Mouse (Mus musculus) lung, postnatal 14 days (tissue): Measurements from ENCODE around the gene Ccnf.
A peak's percentile ranks its signal among the peaks of the same experiment; 100 is the strongest.

ENCODE experiments used
- DNase-seq: peaks from one replicate; pipeline ENCODE4 v3.0.0; 2021

Gene Ccnf

GRCm38 (mm10) chr17:24222653-24223052 lies 28.6 kb downstream of the Ccnf start:
- DNase-seq, result no peak

- DNase-seq, result peak; percentile 94
Observed at GRCm38 (mm10) chr17:24220435-24221411, 30.6 kb downstream of the Ccnf start, which contains the start of gene Tedc2. TSS of gene Tedc2 (minus strand) at chr17:24220851.

GRCm38 (mm10) chr17:24216836-24217235 lies 34.4 kb downstream of the Ccnf start:
- no peak for DNase-seq

GRCm38 (mm10) chr17:24213186-24213585 lies 38.1 kb downstream of the Ccnf start:
- peak; percentile 45 for DNase-seq

GRCm38 (mm10) chr17:24212441-24213018 lies 38.8 kb downstream of the Ccnf start:
- no peak for DNase-seq

GRCm38 (mm10) chr17:24211631-24212440 lies 39.4 kb downstream of the Ccnf start:
- peak; percentile 66 for DNase-seq

GRCm38 (mm10) chr17:24210591-24210990 lies 40.7 kb downstream of the Ccnf start:
- DNase-seq, result no peak

GRCm38 (mm10) chr17:24209916-24210240 lies 41.4 kb downstream of the Ccnf start:
- no peak for DNase-seq

- DNase-seq, result peak; percentile 38
Observed at GRCm38 (mm10) chr17:24209043-24209915, 42.0 kb downstream of the Ccnf start, which contains the start of gene Ntn3. TSS of gene Ntn3 (minus strand) at chr17:24209531.

GRCm38 (mm10) chr17:24208641-24209042 lies 42.6 kb downstream of the Ccnf start:
- no peak for DNase-seq

GRCm38 (mm10) chr17:24207768-24208640 lies 43.3 kb downstream of the Ccnf start:
- DNase-seq, result no peak

- DNase-seq, result peak; percentile 55
Observed at GRCm38 (mm10) chr17:24206451-24207351, 44.6 kb downstream of the Ccnf start.

GRCm38 (mm10) chr17:24205908-24206361 lies 45.3 kb downstream of the Ccnf start:
- DNase-seq, result peak; percentile 56

- DNase-seq, result peak; percentile 92
Observed at GRCm38 (mm10) chr17:24205284-24205888, 45.9 kb downstream of the Ccnf start, which contains the start of gene Tbc1d24. TSS of gene Tbc1d24 (minus strand) at chr17:24205562.

GRCm38 (mm10) chr17:24204846-24205245 lies 46.4 kb downstream of the Ccnf start:
- no peak for DNase-seq

GRCm38 (mm10) chr17:24203611-24204534 lies 47.4 kb downstream of the Ccnf start:
- DNase-seq, result no peak

- DNase-seq, result no peak
Observed at GRCm38 (mm10) chr17:24203068-24203467, 48.2 kb downstream of the Ccnf start.

- no peak for DNase-seq
Observed at GRCm38 (mm10) chr17:24201092-24201491, 50.2 kb downstream of the Ccnf start.
